Comparison of ENCODE assay signal across 28 mouse cellular contexts in genomic region chr7:126678545-126679341, GRCm38 (mm10). TPM values are rescaled to one million over a fixed set of nuclear protein-coding genes. Genes with fewer than 3 reads are reported as not detected.
DNase-seq lines count a peak whose midpoint lies in the region; ATAC-seq lines count a peak whose summit lies in the region.
"Had no signal": no experiment of that assay in that cellular context is flagged by ENCODE, and none has a peak within 500 bp of the region (broad histone marks: within the 10 kb centered on the region; RNA-seq: fewer than 3 reads in every experiment).

No protein-coding gene starts in this region.

- no peak overlapping the region for H3K9ac ChIP-seq in liver, embryonic 15.5 days
- H3K9ac ChIP-seq: forebrain, embryonic 12.5 days; heart, embryonic 15.5 days; limb, embryonic 15.5 days; neural tube, embryonic 15.5 days; stomach, embryonic 15.5 days had no signal

- no peak overlapping the region for H3K4me3 ChIP-seq in brown adipose tissue, adult 24 weeks (ENCODE audit: insufficient read depth, low read depth, low read length)
- H3K4me3 ChIP-seq in liver, embryonic 15.5 days (replicated peaks), result no peak overlapping the region
- H3K4me3 ChIP-seq: embryonic facial prominence, embryonic 10.5 days; forebrain, embryonic 12.5 days; heart, adult 2 months; heart, embryonic 15.5 days; layer of hippocampus, adult 2 months; limb, embryonic 15.5 days; neural tube, embryonic 15.5 days; stomach, embryonic 15.5 days had no signal

- no peaks in the 10 kb centered on the region for H3K27me3 ChIP-seq in liver, embryonic 15.5 days
- H3K27me3 ChIP-seq: forebrain, embryonic 12.5 days; heart, embryonic 15.5 days; limb, embryonic 15.5 days; neural tube, embryonic 15.5 days; stomach, embryonic 15.5 days had no signal

- H3K4me2 ChIP-seq in liver, embryonic 15.5 days, result no peak overlapping the region; the same call in 1 of the 2 replicates
- H3K4me2 ChIP-seq: forebrain, embryonic 12.5 days; heart, embryonic 15.5 days; limb, embryonic 15.5 days; neural tube, embryonic 15.5 days; stomach, embryonic 15.5 days had no signal

- H3K27ac ChIP-seq in brown adipose tissue, adult 24 weeks (replicated peaks; ENCODE audit: low read depth, low read length), result 0 out of 2 replicates have a peak overlapping the region, but pooled peaks have one; percentile 1
- H3K27ac ChIP-seq in liver, embryonic 15.5 days (replicated peaks), result peak overlapping the region; percentile 65
- H3K27ac ChIP-seq: embryonic facial prominence, embryonic 10.5 days; forebrain, embryonic 12.5 days; heart, adult 2 months; heart, embryonic 15.5 days; hindbrain, postnatal 0 days; layer of hippocampus, adult 2 months; limb, embryonic 15.5 days; neural tube, embryonic 15.5 days; stomach, embryonic 15.5 days had no signal

- intact Hi-C loops in heart, postnatal 14 days (cut with DNase I), result no loop called here
- intact Hi-C loops in gastrocnemius, postnatal 36 days (cut with DNase I), result no loop called here

- no peaks in the 10 kb centered on the region for H3K9me3 ChIP-seq in liver, embryonic 15.5 days (replicated peaks)
- H3K9me3 ChIP-seq: embryonic facial prominence, embryonic 10.5 days; forebrain, embryonic 12.5 days; heart, embryonic 15.5 days; limb, embryonic 15.5 days; neural tube, embryonic 15.5 days; stomach, embryonic 15.5 days had no signal

- H3K4me1 ChIP-seq in brown adipose tissue, adult 24 weeks (ENCODE audit: control insufficient read depth, insufficient read depth, insufficient read length, low read length), result peaks cover 18% of the 10 kb centered on the region
- H3K4me1 ChIP-seq in liver, embryonic 15.5 days (replicated peaks), result peaks cover 27% of the 10 kb centered on the region
- H3K4me1 ChIP-seq: embryonic facial prominence, embryonic 10.5 days; forebrain, embryonic 12.5 days; neural tube, embryonic 15.5 days; stomach, embryonic 15.5 days had no signal

- 70% methylated on average over 8 of the region's 8 CpGs for WGBS in liver, embryonic 15.5 days (ENCODE audit: insufficient replicate concordance)

- H3K36me3 ChIP-seq in liver, embryonic 15.5 days (replicated peaks), result peaks cover 15% of the 10 kb centered on the region
- H3K36me3 ChIP-seq: heart, embryonic 15.5 days had no signal

- peak; percentile 86 for DNase-seq in heart, adult 11 months
- no peak for DNase-seq in heart, postnatal 14 days
- peak; percentile 67 for DNase-seq in kidney, postnatal 14 days
- DNase-seq in lung, postnatal 4 days, result no peak
- DNase-seq in lung, postnatal 10 days, result no peak
- DNase-seq in gastrocnemius, postnatal 36 days, result no peak
- DNase-seq: adrenal gland, postnatal 25 days; cerebellum, adult 11-12 months; cerebellum, postnatal 25 days; heart, adult 2 months; layer of hippocampus, postnatal 36 days; lung, postnatal 14 days; right cerebral cortex, postnatal 14 days; thymus, adult 2 months had no signal

- ATAC-seq in liver, embryonic 15.5 days (ENCODE audit: insufficient read depth), result peak; percentile 49; the same call in 1 of the 2 replicates
- ATAC-seq: activated CD4-positive, CD25-positive, alpha-beta regulatory T cell, adult 4 months; CD4-positive, CD25-positive, alpha-beta regulatory T cell, adult 4 months; hindbrain, postnatal 0 days; midbrain, embryonic 16.5 days had no signal

RNA-seq across cellular contexts. Expression of gene Sult1a1, which starts 2.5 kb away (rescaled TPM):
- 10 to 100 TPM; 38.6 to 43.2 TPM for total RNA-seq in heart, postnatal 14 days (2021)
- polyA plus RNA-seq in brown adipose tissue, adult 24 weeks (2012; ENCODE audit: insufficient read depth, insufficient read length, missing spikeins), result 40.9 and 98.4 TPM in 2 replicates
- polyA plus RNA-seq in liver, embryonic 15.5 days (2015; fragmentation: Nextera tagmentation; extraction: Ambion mirVana), result 37.8 and 52.1 TPM in 2 replicates
- total RNA-seq in gastrocnemius, postnatal 36 days (2021), result 10 to 100 TPM; 15.7 to 21.0 TPM
- total RNA-seq: megakaryocyte-erythroid progenitor cell, adult 5-6 weeks had no signal

RNA-seq across cellular contexts. Expression of gene Bola2, which starts 16.5 kb away (rescaled TPM):
- 10 to 100 TPM; 49.2 to 51.2 TPM for total RNA-seq in heart, postnatal 14 days (2021)
- 40.0 and 49.0 TPM in 2 replicates for polyA plus RNA-seq in brown adipose tissue, adult 24 weeks (2012; ENCODE audit: insufficient read depth, insufficient read length, missing spikeins)
- polyA plus RNA-seq in liver, embryonic 15.5 days (2015; fragmentation: Nextera tagmentation; extraction: Ambion mirVana), result 71.8 and 82.7 TPM in 2 replicates
- total RNA-seq in gastrocnemius, postnatal 36 days (2021), result 10 to 100 TPM; 29.9 to 36.8 TPM

RNA-seq across cellular contexts. Expression of gene Slx1b, which starts 16.8 kb away (rescaled TPM):
- total RNA-seq in heart, postnatal 14 days (2021), result 1 to 10 TPM; 5.7 to 7.7 TPM
- 4.0 and 5.8 TPM in 2 replicates for polyA plus RNA-seq in brown adipose tissue, adult 24 weeks (2012; ENCODE audit: insufficient read depth, insufficient read length, missing spikeins)
- 3.0 TPM in 2 replicates for polyA plus RNA-seq in liver, embryonic 15.5 days (2015; fragmentation: Nextera tagmentation; extraction: Ambion mirVana)
- total RNA-seq in gastrocnemius, postnatal 36 days (2021), result 1 to 10 TPM; 2.1 to 3.6 TPM

RNA-seq across cellular contexts. Expression of gene Coro1a, which starts 28.8 kb away (rescaled TPM):
- total RNA-seq in heart, postnatal 14 days (2021), result 10 to 100 TPM in 1 of 2 experiments, 1 to 10 TPM in 1; 8.8 to 28.1 TPM
- 8.5 and 10.0 TPM in 2 replicates for polyA plus RNA-seq in brown adipose tissue, adult 24 weeks (2012; ENCODE audit: insufficient read depth, insufficient read length, missing spikeins)
- 109 and 118 TPM in 2 replicates for polyA plus RNA-seq in liver, embryonic 15.5 days (2015; fragmentation: Nextera tagmentation; extraction: Ambion mirVana)
- total RNA-seq in gastrocnemius, postnatal 36 days (2021), result 1 to 10 TPM; 2.6 to 5.2 TPM

RNA-seq across cellular contexts. Expression of gene Sgf29, which starts 29.6 kb away (rescaled TPM):
- 10 to 100 TPM; 24.6 to 28.6 TPM for total RNA-seq in heart, postnatal 14 days (2021)
- 18.3 and 20.6 TPM in 2 replicates for polyA plus RNA-seq in brown adipose tissue, adult 24 weeks (2012; ENCODE audit: insufficient read depth, insufficient read length, missing spikeins)
- 29.1 and 31.0 TPM in 2 replicates for polyA plus RNA-seq in liver, embryonic 15.5 days (2015; fragmentation: Nextera tagmentation; extraction: Ambion mirVana)
- total RNA-seq in gastrocnemius, postnatal 36 days (2021), result 10 to 100 TPM; 29.3 to 33.2 TPM

Comparison
In these comparisons a context has a peak if more than half of its experiments do, and no peak if none do; other contexts are left out.
1. DNase-seq: peak in heart, adult 11 months (single experiment) and kidney, postnatal 14 days (single experiment); none in heart, postnatal 14 days (0 of 2), lung, postnatal 4 days (0 of 2), lung, postnatal 10 days (single experiment) and gastrocnemius, postnatal 36 days (0 of 2).